Mouse (Mus musculus) granulocyte monocyte progenitor cell, adult 5-6 weeks (primary cell): ENCODE measurements around the gene Scrt2. TPM values are rescaled to one million over a fixed set of nuclear protein-coding genes. Genes with fewer than 3 reads are reported as not detected.

Experiments
- ATAC-seq: replicated peaks from 2 replicates; pipeline ENCODE4 v1.8.0; 2016; ENCODE audit warnings: mild to moderate bottlenecking, moderate TSS enrichment, inconsistent platforms; ENCODE audit not compliant: poor library complexity, severe bottlenecking
- total RNA-seq, 2 experiments: library from RNA; stranded (forward) in 1 of 2; stranded (reverse) in 1 of 2; fragments of 200-712, 200-1000 nt in 1 of 2; fragments of >200 nt in 1 of 2; fragmentation: Nextera tagmentation in 1 of 2; gene quantifications; 2 replicates each; pipeline ENCODE4 v1.2.3; 2014 to 2017

The Scrt2 gene
- total RNA-seq, 2 experiments from 2014 or later: not detected

DNA sequence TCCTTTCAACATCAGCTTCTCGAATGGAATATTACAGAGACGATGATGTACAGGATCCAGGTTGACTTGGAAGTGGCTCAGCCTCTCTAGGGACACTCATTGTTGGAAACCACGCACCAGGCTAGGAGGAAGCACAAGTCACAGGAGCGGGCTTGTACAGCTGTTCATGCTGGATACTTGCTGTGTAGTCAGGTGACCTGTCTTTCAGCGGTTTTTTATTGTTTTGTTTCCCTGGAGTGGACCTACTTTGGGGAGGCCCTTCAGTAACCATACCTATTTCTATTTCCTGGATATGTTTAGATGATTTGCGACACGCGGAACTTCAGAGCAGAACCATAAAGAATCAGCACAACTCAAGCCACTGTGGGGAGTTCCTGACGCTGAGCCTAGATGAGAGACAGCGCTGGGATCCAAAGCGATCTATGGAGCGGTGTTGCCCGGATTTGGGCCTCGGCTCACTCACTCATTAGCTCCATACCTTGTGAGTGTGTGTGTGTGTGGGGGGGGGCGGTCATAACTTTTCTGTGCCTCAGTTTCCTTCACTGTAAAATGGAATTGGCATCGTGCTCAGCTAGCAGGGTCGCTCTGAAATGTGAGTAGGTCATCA, 23.5 kb downstream of the Scrt2 start:
- 0 out of 2 replicates have a peak, but pooled peaks have one; percentile 9 for ATAC-seq

GRCm38 (mm10) chr2:152105318-152106224, 24.2 kb downstream of the Scrt2 start, which contains the start of gene Srxn1:
Srxn1 (plus strand) TSS chr2:152105516.
- ATAC-seq: peak; percentile 88

- no peak for ATAC-seq
Measured at GRCm38 (mm10) chr2:152106225-152106595, 24.9 kb downstream of the Scrt2 start.

- ATAC-seq: no peak
Measured at GRCm38 (mm10) chr2:152106597-152106996, 25.3 kb downstream of the Scrt2 start.

DNA sequence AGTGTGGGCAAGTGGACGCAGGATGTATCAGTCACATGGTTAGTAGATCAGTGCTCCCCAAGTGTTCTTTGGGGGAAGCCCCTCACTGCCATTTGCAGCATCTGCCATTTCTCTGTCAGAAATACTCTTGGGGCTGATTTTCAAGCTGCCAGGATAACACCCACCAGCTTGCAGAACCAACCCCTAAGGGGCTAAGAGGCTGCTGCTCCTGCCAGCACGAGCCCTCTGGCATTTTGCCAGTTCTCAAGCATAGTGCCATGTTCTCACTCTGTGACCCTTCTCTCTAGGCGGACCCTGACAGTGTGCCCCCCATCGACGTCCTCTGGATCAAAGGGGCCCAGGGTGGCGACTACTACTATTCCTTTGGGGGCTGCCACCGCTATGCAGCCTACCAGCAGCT, 27.4 kb downstream of the Scrt2 start:
- no peak for ATAC-seq

DNA sequence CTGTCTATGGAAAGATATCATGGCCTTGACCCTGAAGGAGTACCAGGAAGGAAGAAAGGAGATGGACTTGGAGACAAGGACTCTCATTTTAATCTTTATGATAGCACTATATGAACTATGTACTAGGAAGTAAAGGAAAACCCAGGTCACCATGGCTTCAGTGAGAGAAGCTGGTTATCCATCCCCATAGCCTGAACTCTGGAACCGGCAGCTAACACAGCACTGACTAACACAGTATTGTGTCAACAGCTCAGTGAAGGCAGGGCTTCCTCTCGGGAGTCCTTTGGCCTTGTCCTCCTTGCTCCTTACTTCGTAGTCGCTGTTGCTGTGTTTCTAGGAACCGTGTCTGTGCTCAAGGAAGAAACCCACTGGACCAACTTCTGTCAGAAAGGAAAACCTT, 28.1 kb downstream of the Scrt2 start:
- no peak for ATAC-seq

DNA sequence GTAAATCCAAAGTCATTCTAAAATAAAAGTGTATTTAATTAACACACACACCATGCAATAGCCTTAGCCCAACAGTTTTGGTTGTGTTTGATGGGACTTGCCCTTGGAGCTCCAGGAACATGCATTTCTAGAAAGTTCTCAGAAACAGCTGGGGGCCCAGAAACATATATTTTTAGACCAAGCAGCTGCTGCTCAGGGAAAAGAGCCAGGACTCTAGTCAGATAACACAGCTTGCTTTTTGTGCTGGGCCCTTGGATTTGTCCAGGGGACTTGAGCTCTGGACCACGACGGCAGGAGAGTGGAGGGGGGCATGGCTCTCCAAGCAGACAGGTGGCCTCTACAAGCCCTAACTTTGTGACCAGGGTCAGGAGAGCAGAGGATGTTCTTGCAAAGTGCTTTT, 30.0 kb downstream of the Scrt2 start:
- ATAC-seq: no peak

- ATAC-seq: peak; percentile 87
Measured at GRCm38 (mm10) chr2:152111920-152112319, 30.6 kb downstream of the Scrt2 start.

DNA sequence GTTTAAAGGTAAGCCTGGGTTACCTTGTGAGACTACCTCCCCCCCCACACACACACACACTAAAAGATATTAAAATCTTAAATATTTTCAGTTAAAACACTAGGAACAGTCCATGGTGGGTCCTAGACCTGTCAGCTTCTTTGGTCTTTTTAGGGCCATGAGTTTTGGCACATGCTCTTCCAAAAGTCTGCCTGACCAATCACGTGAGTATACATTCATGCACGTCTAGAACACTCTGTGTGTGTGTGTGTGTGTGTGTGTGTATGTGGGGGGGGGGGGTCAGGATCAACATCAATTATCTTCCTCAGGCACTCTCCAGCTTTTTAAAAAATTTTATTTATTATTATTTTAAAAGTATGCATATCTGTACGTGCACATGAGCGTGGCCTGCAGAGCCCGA, 31.2 kb downstream of the Scrt2 start:
- ATAC-seq: no peak

GRCm38 (mm10) chr2:152112970-152113369, 31.6 kb downstream of the Scrt2 start:
- no peak; the same call in 1 of the 2 replicates for ATAC-seq

DNA sequence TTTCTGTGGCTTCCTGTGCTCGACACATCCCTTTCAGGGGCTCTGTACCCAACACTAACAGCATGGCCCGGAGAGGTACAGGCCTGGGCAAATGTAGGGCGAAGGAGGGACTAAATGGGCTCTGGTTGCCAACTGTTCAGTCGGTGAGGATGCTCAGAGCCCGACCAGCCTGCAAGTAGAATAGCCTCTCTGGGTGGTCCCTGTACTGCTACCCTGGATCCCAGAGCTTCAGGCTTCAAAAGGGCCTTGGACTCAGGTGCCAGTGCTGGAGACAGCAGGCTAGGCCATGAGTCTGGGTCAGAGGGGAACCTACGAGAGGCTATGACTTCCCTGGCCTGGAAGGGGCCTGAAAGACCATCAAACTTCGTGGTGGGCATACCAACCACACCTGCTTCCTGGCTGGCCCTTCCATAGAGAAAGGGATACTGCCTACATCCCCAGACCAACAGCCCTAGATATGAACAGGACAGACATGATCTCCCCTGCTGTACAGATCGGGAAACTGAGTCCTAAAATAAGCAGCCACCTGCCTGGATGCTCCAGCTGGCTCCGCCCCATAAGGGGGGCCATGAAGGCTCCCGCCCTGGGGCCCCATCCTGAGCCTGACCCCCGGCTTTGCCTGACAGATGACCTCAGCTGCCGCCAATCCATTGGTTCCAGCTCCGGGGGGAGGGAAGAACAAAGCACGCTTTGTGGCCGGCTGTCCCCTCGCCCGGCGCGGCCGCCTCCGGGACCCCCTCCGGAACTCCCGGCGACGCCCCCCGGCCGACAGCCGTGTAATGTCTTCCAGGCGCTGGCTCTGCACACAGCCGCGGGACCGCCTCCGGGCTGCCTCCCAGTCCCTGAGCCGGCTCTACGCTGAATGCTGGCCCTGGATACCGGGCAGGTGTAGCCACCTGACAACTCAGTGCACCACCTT, 33.0 kb downstream of the Scrt2 start:
- no peak for ATAC-seq

DNA sequence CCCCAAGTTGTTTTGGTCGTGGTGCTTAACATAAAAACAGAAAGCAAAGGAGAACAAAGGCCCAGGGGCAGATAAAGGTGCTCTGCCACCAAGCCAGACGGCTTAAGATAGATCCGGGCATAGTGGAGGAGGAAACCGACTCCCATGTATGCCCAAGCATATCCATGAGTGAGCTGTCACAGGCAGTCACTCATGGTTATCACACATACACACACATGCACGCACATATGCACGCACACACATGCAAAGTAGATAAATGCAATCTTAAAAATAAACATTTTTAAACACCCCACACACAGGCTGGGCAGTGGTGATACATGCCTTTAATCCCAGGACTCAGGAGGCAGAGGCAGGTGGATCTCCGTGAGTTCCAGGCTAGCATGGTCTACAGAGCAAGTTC, 36.4 kb downstream of the Scrt2 start:
- ATAC-seq: no peak

DNA sequence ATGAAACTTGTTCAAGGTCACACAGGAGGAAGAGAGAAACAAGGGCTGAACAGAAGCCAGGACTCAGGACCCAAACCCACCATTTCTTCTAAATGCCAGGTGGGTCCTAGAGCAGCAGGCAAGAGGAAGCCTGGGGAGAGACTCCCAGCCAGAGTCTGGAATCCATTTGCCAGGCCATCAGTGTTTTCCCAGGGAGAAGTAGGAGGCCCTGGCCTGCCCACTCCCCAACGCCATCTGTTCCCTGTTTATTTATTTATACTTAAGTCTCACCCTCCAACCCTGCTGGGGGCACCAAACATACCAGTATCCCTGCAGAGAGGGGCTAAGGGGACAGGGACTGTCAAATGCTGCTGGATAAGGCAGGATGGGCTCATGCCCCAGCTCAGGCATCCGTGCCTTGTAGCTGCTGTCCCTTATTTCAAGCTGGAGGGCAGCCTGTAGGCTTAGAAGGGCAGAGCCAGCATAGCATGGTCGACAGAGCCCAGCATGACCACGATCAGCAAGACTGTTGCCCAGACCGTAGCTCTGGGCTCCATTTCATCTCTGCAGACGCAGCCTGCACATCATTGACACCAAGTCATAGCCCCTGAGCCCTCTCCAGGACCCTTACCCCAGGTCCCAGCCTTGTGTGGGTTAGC, 38.0 kb downstream of the Scrt2 start:
- no peak for ATAC-seq

DNA sequence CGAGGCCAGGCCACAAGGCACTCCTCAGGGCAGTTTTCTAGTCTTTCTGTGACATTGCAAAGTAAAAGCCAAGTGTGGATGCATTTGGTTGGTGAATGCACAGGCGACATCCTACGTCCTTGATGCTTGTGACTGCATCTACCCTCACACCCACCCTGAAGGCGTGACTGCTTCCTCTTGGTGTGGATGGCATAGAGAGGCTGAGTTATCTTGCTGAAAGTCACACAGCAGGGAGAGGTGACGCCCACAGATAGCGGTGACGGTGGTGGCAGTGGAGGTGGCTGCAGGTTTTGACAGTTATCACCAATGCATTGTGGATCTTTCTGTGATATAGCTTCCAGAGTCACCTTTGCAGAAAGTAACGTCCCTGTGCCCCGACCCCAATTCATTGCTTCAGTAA, 41.6 kb downstream of the Scrt2 start:
- no peak for ATAC-seq

- no peak for ATAC-seq
Measured at GRCm38 (mm10) chr2:152128597-152128996, 47.3 kb downstream of the Scrt2 start.

DNA sequence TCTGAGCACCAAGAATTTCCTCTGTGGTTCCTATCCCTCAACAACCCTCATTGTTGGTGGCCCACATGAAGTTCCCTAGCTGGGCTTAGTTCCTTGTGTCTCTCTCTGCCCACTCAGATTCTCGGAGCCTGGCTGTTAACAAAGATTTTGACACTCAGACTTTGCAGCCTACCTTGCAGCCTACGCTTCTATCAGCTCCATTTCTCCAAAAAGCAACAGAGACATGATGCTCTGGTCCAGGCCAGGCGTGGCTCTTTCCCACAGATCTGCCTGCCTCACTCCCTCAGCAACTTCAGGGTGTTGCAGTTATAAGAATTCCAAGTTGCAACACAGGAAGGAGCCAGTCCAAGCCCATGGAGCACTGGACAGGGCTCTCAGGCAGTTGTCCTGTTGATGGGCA, 48.4 kb downstream of the Scrt2 start:
- no peak for ATAC-seq

DNA sequence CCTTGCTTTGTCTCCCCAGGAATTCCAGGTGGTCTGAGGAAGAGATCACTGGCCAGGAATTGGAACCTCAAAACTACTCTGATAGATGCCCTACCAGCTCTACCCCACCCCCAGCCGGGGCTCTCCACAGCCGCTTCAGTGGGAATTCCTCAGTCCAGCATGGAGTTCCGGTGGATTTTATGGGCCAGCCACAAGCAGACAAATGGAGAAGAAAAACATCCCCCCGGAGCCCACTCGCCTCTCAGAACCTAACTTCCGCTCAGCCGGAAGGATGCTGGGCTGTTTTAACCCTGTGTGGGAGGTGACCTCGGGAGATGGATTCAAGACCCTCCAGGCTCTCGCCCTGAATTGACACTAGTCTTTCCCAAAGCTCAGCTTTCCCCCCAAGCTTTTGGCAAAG, 50.7 kb downstream of the Scrt2 start:
- no peak for ATAC-seq

DNA sequence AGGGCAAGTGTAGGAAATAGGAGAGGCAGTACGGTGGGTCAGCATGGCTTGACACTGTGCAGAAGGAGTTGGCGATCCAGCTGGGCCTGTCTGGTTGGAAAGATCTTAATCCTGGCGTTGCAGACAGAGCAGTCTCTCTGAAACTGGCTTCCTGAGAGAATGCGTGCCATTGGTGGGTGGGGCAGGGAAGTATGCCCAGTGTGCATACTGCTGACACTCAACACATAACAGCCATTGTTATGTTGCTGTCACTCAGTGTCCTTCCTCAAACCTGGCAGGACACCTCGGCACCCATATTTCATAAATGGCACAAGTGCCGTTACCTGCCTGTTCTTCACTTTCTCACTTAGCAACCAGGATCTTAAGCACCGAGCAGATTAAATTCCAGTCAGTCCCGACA, 51.4 kb downstream of the Scrt2 start:
- no peak for ATAC-seq

DNA sequence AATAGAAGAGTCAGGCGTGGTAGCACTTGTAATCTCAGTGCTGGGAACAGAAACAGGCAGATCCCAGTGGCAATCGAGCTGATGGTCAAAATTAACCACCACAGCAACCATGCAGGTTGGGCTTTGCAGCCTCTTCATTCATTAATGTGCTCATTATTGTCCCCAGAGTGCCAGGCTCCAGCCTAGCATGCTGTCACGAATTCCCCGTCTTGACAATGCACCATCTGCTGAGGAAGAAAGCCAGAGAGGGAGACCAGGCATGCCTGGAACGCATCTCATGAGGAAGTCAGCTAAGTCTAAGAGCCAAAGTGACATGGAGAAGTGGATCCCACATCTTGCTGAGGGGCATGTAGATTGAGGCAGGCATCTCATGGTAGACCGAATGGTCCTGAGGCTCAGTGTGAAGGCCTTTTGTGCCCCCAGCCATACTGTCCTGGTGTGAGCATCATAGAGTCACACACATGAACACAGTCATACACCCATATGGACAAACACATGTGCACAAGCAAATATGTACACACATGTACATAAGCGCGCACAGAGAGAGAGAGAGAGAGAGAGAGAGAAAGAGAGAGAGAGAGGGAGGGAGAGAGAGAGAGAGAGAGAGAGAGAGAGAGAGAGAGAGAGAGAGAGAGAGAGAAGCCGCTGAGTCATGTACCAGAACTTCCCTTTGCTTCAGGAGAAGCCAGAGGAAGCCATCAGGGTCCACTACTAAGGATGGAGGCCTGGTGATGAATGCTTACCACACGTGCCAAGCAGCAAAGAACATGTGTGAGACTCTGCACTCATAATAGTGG, 58.1 kb downstream of the Scrt2 start:
- ATAC-seq: no peak
